Mouse (Mus musculus): ENCODE measurements around the gene Synpo2. TPM values are rescaled to one million over a fixed set of nuclear protein-coding genes. Genes with fewer than 3 reads are reported as not detected.
"Not testable (repeated sequence)": the region's sequence is repeated elsewhere in the genome, so short reads cannot be mapped to it uniquely, and the experiment has no call there.

Gene Synpo2
- polyA plus RNA-seq, 1 experiment from 2014 or later: 23.7 TPM

- Histone ChIP-seq H3K27ac (ENCODE audit: poor library complexity, severe bottlenecking) (no peak overlapping the region), H3K36me3 (no peaks in the 10 kb centered on the region), H3K4me3 (no peak overlapping the region), H3K9me3 (replicated peaks) (no peaks in the 10 kb centered on the region), H3K27me3 (replicated peaks) (no peaks in the 10 kb centered on the region), H3K9ac (no peak overlapping the region), H3K4me1 (replicated peaks) (peaks cover 6% of the 10 kb centered on the region; the same call in 1 of the 2 replicates), H3K4me2 (no peak overlapping the region)
- ATAC-seq (ENCODE audit: insufficient number of reproducible peaks, low FRiP score): no peak
- 76% methylated on average over 14 of the region's 14 CpGs for WGBS
Observed at GRCm38 (mm10) chr3:123130314-123131150, 105.4 kb downstream of the Synpo2 start.

- Histone ChIP-seq H3K4me1 (replicated peaks) (peaks cover 6% of the 10 kb centered on the region; the same call in 1 of the 2 replicates), H3K4me3 (no peak overlapping the region), H3K4me2 (no peak overlapping the region), H3K27ac (ENCODE audit: poor library complexity, severe bottlenecking) (no peak overlapping the region), H3K27me3 (replicated peaks) (no peaks in the 10 kb centered on the region), H3K9ac (no peak overlapping the region), H3K9me3 (replicated peaks) (no peaks in the 10 kb centered on the region), H3K36me3 (no peaks in the 10 kb centered on the region)
- no peak for ATAC-seq (ENCODE audit: insufficient number of reproducible peaks, low FRiP score)
- 71% methylated on average over 8 of the region's 8 CpGs for WGBS
Observed at GRCm38 (mm10) chr3:123128781-123129180, 107.2 kb downstream of the Synpo2 start.

GRCm38 (mm10) chr3:123128091-123128490 lies 107.9 kb downstream of the Synpo2 start:
- 83% methylated on average over 7 of the region's 7 CpGs for WGBS
- Histone ChIP-seq H3K4me2 (no peak overlapping the region), H3K4me3 (no peak overlapping the region), H3K27me3 (replicated peaks) (no peaks in the 10 kb centered on the region), H3K36me3 (no peaks in the 10 kb centered on the region), H3K4me1 (replicated peaks) (peaks cover 6% of the 10 kb centered on the region; the same call in 1 of the 2 replicates), H3K9ac (no peak overlapping the region), H3K27ac (ENCODE audit: poor library complexity, severe bottlenecking) (no peak overlapping the region), H3K9me3 (replicated peaks) (no peaks in the 10 kb centered on the region)
- ATAC-seq (ENCODE audit: insufficient number of reproducible peaks, low FRiP score): no peak

GRCm38 (mm10) chr3:123126741-123127140 lies 109.2 kb downstream of the Synpo2 start:
- not testable (repeated sequence) for H3K4me3 ChIP-seq; H3K4me2 ChIP-seq; H3K27me3 ChIP-seq (replicated peaks); ATAC-seq (ENCODE audit: insufficient number of reproducible peaks, low FRiP score); H3K36me3 ChIP-seq; H3K9ac ChIP-seq; H3K9me3 ChIP-seq (replicated peaks); H3K27ac ChIP-seq (ENCODE audit: poor library complexity, severe bottlenecking)
- WGBS: 72% methylated on average over 4 of the region's 4 CpGs
- peaks cover 11% of the 10 kb centered on the region; the same call in 1 of the 2 replicates for H3K4me1 ChIP-seq (replicated peaks)

GRCm38 (mm10) chr3:123123817-123124216 lies 112.1 kb downstream of the Synpo2 start:
- Histone ChIP-seq H3K9me3 (replicated peaks) (no peaks in the 10 kb centered on the region), H3K4me3 (no peak overlapping the region), H3K27ac (ENCODE audit: poor library complexity, severe bottlenecking) (no peak overlapping the region), H3K9ac (no peak overlapping the region), H3K36me3 (no peaks in the 10 kb centered on the region), H3K4me2 (no peak overlapping the region), H3K4me1 (replicated peaks) (peaks cover 5% of the 10 kb centered on the region; the same call in 1 of the 2 replicates), H3K27me3 (replicated peaks) (no peaks in the 10 kb centered on the region)
- WGBS: 85% methylated on average over 8 of the region's 8 CpGs
- no peak for ATAC-seq (ENCODE audit: insufficient number of reproducible peaks, low FRiP score)

- H3K9ac ChIP-seq: no peak overlapping the region
- WGBS: 71% methylated on average over 21 of the region's 21 CpGs
- H3K27ac ChIP-seq (ENCODE audit: poor library complexity, severe bottlenecking): no peak overlapping the region
- H3K4me1 ChIP-seq (replicated peaks): peaks cover 5% of the 10 kb centered on the region; the same call in 1 of the 2 replicates
- no peak overlapping the region for H3K4me2 ChIP-seq
- H3K36me3 ChIP-seq: no peaks in the 10 kb centered on the region
- no peak overlapping the region for H3K4me3 ChIP-seq
- no peaks in the 10 kb centered on the region for H3K27me3 ChIP-seq (replicated peaks)
- peak; percentile 55; the same call in 1 of the 2 replicates for ATAC-seq (ENCODE audit: insufficient number of reproducible peaks, low FRiP score)
- H3K9me3 ChIP-seq (replicated peaks): no peaks in the 10 kb centered on the region
Observed at GRCm38 (mm10) chr3:123122151-123123030, 113.6 kb downstream of the Synpo2 start.

GRCm38 (mm10) chr3:123116903-123117302 lies 119.0 kb downstream of the Synpo2 start:
- Histone ChIP-seq H3K36me3 (peaks cover 25% of the 10 kb centered on the region), H3K4me3 (peak overlapping the region; percentile 49), H3K4me2 (peak overlapping the region; percentile 65), H3K27me3 (replicated peaks) (no peaks in the 10 kb centered on the region), H3K27ac (ENCODE audit: poor library complexity, severe bottlenecking) (peak overlapping the region; percentile 69), H3K9ac (peak overlapping the region; percentile 58), H3K4me1 (replicated peaks) (peaks cover 17% of the 10 kb centered on the region; the same call in 1 of the 2 replicates), H3K9me3 (replicated peaks) (no peaks in the 10 kb centered on the region)
- WGBS: 17% methylated on average over 16 of the region's 16 CpGs
- ATAC-seq (ENCODE audit: insufficient number of reproducible peaks, low FRiP score): peak; percentile 58; the same call in 1 of the 2 replicates

- Histone ChIP-seq H3K9me3 (replicated peaks) (no peaks in the 10 kb centered on the region), H3K4me3 (peak overlapping the region; percentile 34), H3K9ac (peak overlapping the region; percentile 68), H3K36me3 (peaks cover 34% of the 10 kb centered on the region), H3K27me3 (replicated peaks) (no peaks in the 10 kb centered on the region), H3K4me2 (peak overlapping the region; percentile 57), H3K27ac (ENCODE audit: poor library complexity, severe bottlenecking) (peak overlapping the region; percentile 89), H3K4me1 (replicated peaks) (peaks cover 27% of the 10 kb centered on the region)
- peak; percentile 70 for ATAC-seq (ENCODE audit: insufficient number of reproducible peaks, low FRiP score)
- WGBS: 9% methylated on average over 15 of the region's 15 CpGs
Observed at GRCm38 (mm10) chr3:123115770-123116527, 120.0 kb downstream of the Synpo2 start.

GRCm38 (mm10) chr3:123114001-123114635 lies 121.8 kb downstream of the Synpo2 start:
- WGBS: 71% methylated on average over 21 of the region's 21 CpGs
- H3K9ac ChIP-seq: no peak overlapping the region
- no peak overlapping the region for H3K4me3 ChIP-seq
- no peak for ATAC-seq (ENCODE audit: insufficient number of reproducible peaks, low FRiP score)
- no peak overlapping the region for H3K27ac ChIP-seq (ENCODE audit: poor library complexity, severe bottlenecking)
- H3K4me1 ChIP-seq (replicated peaks): peaks cover 30% of the 10 kb centered on the region
- H3K9me3 ChIP-seq (replicated peaks): no peaks in the 10 kb centered on the region
- H3K4me2 ChIP-seq: no peak overlapping the region
- peaks cover 39% of the 10 kb centered on the region for H3K36me3 ChIP-seq
- H3K27me3 ChIP-seq (replicated peaks): no peaks in the 10 kb centered on the region

GRCm38 (mm10) chr3:123112781-123113180 lies 123.2 kb downstream of the Synpo2 start:
- no peak for ATAC-seq (ENCODE audit: insufficient number of reproducible peaks, low FRiP score)
- peaks cover 39% of the 10 kb centered on the region for H3K36me3 ChIP-seq
- H3K27ac ChIP-seq (ENCODE audit: poor library complexity, severe bottlenecking): no peak overlapping the region
- H3K4me2 ChIP-seq: no peak overlapping the region
- no peaks in the 10 kb centered on the region for H3K27me3 ChIP-seq (replicated peaks)
- H3K4me1 ChIP-seq (replicated peaks): peaks cover 41% of the 10 kb centered on the region
- no peak overlapping the region for H3K4me3 ChIP-seq
- H3K9ac ChIP-seq: no peak overlapping the region
- H3K9me3 ChIP-seq (replicated peaks): no peaks in the 10 kb centered on the region
- 78% methylated on average over 11 of the region's 11 CpGs for WGBS

Data from heart, embryonic 12.5 days (tissue).